15 mouse cellular contexts compared by ENCODE assay signal in genomic region chr8:108788156-108788761, GRCm38 (mm10).
DNase-seq lines count a peak whose midpoint lies in the region; ATAC-seq and TF ChIP-seq lines count a peak whose summit lies in the region.
"Had no signal": no experiment of that assay in that cellular context is flagged by ENCODE, and none has a peak within 500 bp of the region (broad histone marks: within the 10 kb centered on the region; RNA-seq: fewer than 3 reads in every experiment).

No protein-coding gene starts in this region.

- no peak for TF ChIP-seq CTCF in kidney, postnatal 0 days (IDR thresholded peaks at IDR 0.05; ENCODE audit: low read depth)

- no peak overlapping the region for H3K4me3 ChIP-seq in kidney, postnatal 0 days (replicated peaks; ENCODE audit: low read depth, low read length)
- no peak overlapping the region for H3K4me3 ChIP-seq in forebrain, embryonic 16.5 days (replicated peaks; ENCODE audit: low read length)
- H3K4me3 ChIP-seq in limb, embryonic 12.5 days (replicated peaks), result no peak overlapping the region
- H3K4me3 ChIP-seq: kidney, embryonic 15.5 days; limb, embryonic 15.5 days; lung, embryonic 15.5 days; stomach, embryonic 15.5 days had no signal

- no peak overlapping the region for H3K9ac ChIP-seq in kidney, postnatal 0 days (ENCODE audit: low read depth, low read length)
- H3K9ac ChIP-seq in forebrain, embryonic 16.5 days (replicated peaks; ENCODE audit: low read depth, low read length), result no peak overlapping the region; the same call in 1 of the 2 replicates
- H3K9ac ChIP-seq in limb, embryonic 12.5 days (replicated peaks), result no peak overlapping the region
- H3K9ac ChIP-seq: kidney, embryonic 15.5 days; lung, embryonic 15.5 days; stomach, embryonic 15.5 days had no signal

- WGBS in kidney, postnatal 0 days, result 19% methylated on average over 6 of the region's 6 CpGs
- WGBS in forebrain, embryonic 16.5 days, result 8% methylated on average over 6 of the region's 6 CpGs
- WGBS in limb, embryonic 12.5 days, result 35% methylated on average over 6 of the region's 6 CpGs

- no peak overlapping the region for H3K27ac ChIP-seq in kidney, postnatal 0 days
- H3K27ac ChIP-seq in forebrain, embryonic 16.5 days (ENCODE audit: low read length), result peak overlapping the region; percentile 56; the same call in 1 of the 2 replicates
- 0 out of 2 replicates have a peak overlapping the region, but pooled peaks have one; percentile 20 for H3K27ac ChIP-seq in limb, embryonic 12.5 days
- H3K27ac ChIP-seq: kidney, embryonic 15.5 days; limb, embryonic 15.5 days; lung, embryonic 15.5 days; stomach, embryonic 15.5 days had no signal

- no peak for DNase-seq in kidney, postnatal 0 days (ENCODE audit: low spot score)
- no peak for DNase-seq in kidney, adult 18-20 months
- DNase-seq in retina, embryonic 14.5 days (ENCODE audit: low spot score), result peak; percentile 50
- DNase-seq in left cerebral cortex, postnatal 36 days (ENCODE audit: low spot score in 2 of 2), result no peak
- no peak for DNase-seq in right cerebral cortex, postnatal 36 days (ENCODE audit: low spot score in 2 of 2)
- no peak for DNase-seq in urinary bladder, postnatal 4 days (ENCODE audit: low spot score in 2 of 2)
- DNase-seq: cerebellum, postnatal 36 days; heart, adult 18-20 months; thymus, postnatal 14 days had no signal

- H3K27me3 ChIP-seq in kidney, postnatal 0 days (ENCODE audit: insufficient read depth, low read length), result no peaks in the 10 kb centered on the region
- peaks cover 29% of the 10 kb centered on the region for H3K27me3 ChIP-seq in forebrain, embryonic 16.5 days (replicated peaks; ENCODE audit: control insufficient read depth, insufficient read depth, low read length)
- no peaks in the 10 kb centered on the region for H3K27me3 ChIP-seq in limb, embryonic 12.5 days
- H3K27me3 ChIP-seq: kidney, embryonic 15.5 days; limb, embryonic 15.5 days; lung, embryonic 15.5 days; stomach, embryonic 15.5 days had no signal

- H3K4me1 ChIP-seq in kidney, postnatal 0 days (replicated peaks; ENCODE audit: insufficient read depth, low read length), result peaks cover 17% of the 10 kb centered on the region
- peaks cover 35% of the 10 kb centered on the region for H3K4me1 ChIP-seq in forebrain, embryonic 16.5 days (replicated peaks; ENCODE audit: control insufficient read depth, insufficient read depth, low read length)
- peaks cover 53% of the 10 kb centered on the region for H3K4me1 ChIP-seq in limb, embryonic 12.5 days (replicated peaks)

- peaks cover 11% of the 10 kb centered on the region for H3K36me3 ChIP-seq in kidney, postnatal 0 days (ENCODE audit: insufficient read depth, low read length)
- H3K36me3 ChIP-seq in forebrain, embryonic 16.5 days (ENCODE audit: control insufficient read depth, insufficient read depth), result peaks cover 4% of the 10 kb centered on the region; the same call in 1 of the 2 replicates
- peaks cover 24% of the 10 kb centered on the region for H3K36me3 ChIP-seq in limb, embryonic 12.5 days

- ATAC-seq in kidney, postnatal 0 days (replicated peaks; ENCODE audit: low FRiP score, low read depth), result no peak
- peak; percentile 93 for ATAC-seq in forebrain, embryonic 16.5 days
- ATAC-seq in limb, embryonic 12.5 days (ENCODE audit: insufficient number of reproducible peaks, insufficient read depth, low FRiP score, low TSS enrichment, low read depth), result no peak

- intact Hi-C loops in left cerebral cortex, postnatal 36 days (cut with DNase I), result no loop called here

- peaks cover 7% of the 10 kb centered on the region; the same call in 1 of the 2 replicates for H3K9me3 ChIP-seq in kidney, postnatal 0 days (replicated peaks; ENCODE audit: low read length)
- peaks cover 8% of the 10 kb centered on the region for H3K9me3 ChIP-seq in forebrain, embryonic 16.5 days (ENCODE audit: control insufficient read depth, low read length)
- H3K9me3 ChIP-seq in limb, embryonic 12.5 days, result peaks cover 13% of the 10 kb centered on the region
- H3K9me3 ChIP-seq: stomach, embryonic 15.5 days had no signal

- H3K4me2 ChIP-seq in kidney, postnatal 0 days (ENCODE audit: low read length), result peak overlapping the region; percentile 31; the same call in 1 of the 2 replicates
- H3K4me2 ChIP-seq in forebrain, embryonic 16.5 days (ENCODE audit: low read length), result peak overlapping the region; percentile 39
- no peak overlapping the region for H3K4me2 ChIP-seq in limb, embryonic 12.5 days
- H3K4me2 ChIP-seq: limb, embryonic 15.5 days; lung, embryonic 15.5 days; stomach, embryonic 15.5 days had no signal
